Mouse (Mus musculus): ENCODE measurements at regions not wholly inside any gene's neighbourhood (a gene's known extent, or its start where the extent isn't known, plus 50 kb on each side); places are given as distances from the start of the nearest gene placed in this dataset.
A peak's percentile ranks its signal among the peaks of the same experiment; 100 is the strongest.
"Not testable (repeated sequence)": the region's sequence is repeated elsewhere in the genome, so short reads cannot be mapped to it uniquely, and the experiment has no call there.

GRCm38 (mm10) chr2:79022954-79023353 is 155.0 kb downstream of the Ube2e3 start:
- no peak for DNase-seq

GRCm38 (mm10) chr2:79025678-79026077 is 157.8 kb downstream of the Ube2e3 start:
- no peak for DNase-seq

GRCm38 (mm10) chr2:79030990-79031389 is 163.1 kb downstream of the Ube2e3 start:
- DNase-seq: peak; percentile 20

DNA sequence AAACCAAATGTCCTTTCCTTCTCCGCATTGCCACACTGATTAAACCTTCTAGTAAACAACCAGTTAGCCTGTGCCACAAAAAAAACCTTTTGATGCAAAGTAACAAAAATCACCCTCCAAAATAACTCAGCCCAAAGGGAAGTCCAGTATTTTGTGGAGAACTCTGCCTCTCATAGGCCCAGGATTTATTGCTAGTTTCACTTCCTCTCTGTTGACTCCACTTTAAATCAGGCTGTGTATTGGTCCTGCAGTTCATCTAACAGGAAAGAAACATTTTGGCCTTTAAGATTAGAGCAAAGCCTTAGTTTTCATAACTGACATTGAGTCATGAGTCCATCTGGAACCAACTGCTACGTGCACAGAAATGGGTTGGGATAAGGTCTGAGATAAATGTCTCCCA is 168.4 kb downstream of the Ube2e3 start:
- no peak for DNase-seq

- DNase-seq: no peak
Measured at GRCm38 (mm10) chr2:79038624-79039023, 170.7 kb downstream of the Ube2e3 start.

DNA sequence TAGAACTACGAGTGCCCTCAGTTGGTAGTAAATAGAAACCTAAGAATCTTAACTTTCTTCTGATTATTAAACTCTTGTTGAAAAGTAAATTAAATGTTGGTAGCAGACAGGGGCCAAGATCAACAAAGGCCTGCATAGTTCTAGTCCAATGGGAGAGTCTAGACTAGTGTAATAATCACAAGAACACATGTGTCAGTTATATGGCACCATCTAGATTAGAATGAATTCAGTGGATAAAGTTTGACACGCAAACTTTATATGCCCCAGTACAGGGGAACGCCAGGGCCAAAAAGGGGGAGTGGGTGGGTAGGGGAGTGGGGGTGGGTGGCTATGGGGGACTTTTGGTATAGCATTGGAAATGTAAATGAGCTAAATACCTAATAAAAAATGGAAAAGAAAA is 176.9 kb downstream of the Ube2e3 start:
- not testable (repeated sequence) for DNase-seq

- no peak for DNase-seq
Measured at GRCm38 (mm10) chr2:79045508-79045907, 177.6 kb downstream of the Ube2e3 start.

DNA sequence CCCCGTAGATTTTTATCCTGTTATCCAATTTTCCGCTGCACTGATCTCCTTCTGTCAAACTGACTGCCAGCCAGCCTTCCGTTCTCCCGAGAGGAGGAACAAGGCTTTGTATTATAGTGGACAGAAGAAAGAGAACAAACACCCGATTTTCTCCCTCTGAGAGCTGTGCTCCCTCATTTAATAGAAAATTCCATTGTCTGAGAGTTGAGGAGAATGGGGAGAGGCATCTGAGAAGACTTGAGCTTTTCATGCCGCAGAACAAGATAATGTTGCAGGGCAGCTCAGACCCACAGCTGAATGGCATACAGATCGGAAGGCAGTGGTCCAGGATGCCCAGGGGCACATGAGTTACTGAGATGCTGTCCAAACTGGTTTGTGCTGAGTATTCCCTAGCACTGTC is 180.1 kb downstream of the Ube2e3 start:
- no peak for DNase-seq

- no peak for DNase-seq
Measured at GRCm38 (mm10) chr2:79048777-79049537, 181.0 kb downstream of the Ube2e3 start.

DNA sequence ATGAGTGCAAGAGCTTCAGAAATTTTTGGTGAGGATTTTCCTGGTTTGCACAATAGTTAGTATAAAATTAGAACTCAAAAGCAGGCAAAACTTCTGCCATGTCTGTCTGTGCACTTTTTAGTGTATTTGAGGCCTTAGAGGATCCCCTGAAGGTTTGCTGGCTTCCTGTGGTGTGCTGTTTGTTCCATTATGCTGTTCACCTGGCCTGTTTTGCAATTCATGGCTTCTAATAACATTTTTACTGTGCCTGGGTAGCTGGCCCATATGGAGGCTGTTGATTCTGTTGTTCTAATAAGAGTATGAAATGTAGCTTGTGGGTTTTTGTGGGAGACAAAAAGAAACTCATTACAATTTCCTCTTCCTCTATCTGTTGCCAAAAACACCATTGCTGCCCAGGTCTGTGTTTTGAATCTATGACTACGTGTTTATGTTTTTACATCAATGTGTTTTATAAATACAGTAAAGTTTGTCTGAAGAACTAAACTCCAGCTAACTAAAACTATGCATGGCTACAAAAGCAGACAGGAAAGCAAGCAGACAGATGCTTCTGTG is 182.6 kb downstream of the Ube2e3 start:
- DNase-seq: no peak

GRCm38 (mm10) chr2:79052226-79052625 is 184.3 kb downstream of the Ube2e3 start:
- no peak for DNase-seq

GRCm38 (mm10) chr2:79056138-79056537 is 188.2 kb downstream of the Ube2e3 start:
- DNase-seq: no peak

DNA sequence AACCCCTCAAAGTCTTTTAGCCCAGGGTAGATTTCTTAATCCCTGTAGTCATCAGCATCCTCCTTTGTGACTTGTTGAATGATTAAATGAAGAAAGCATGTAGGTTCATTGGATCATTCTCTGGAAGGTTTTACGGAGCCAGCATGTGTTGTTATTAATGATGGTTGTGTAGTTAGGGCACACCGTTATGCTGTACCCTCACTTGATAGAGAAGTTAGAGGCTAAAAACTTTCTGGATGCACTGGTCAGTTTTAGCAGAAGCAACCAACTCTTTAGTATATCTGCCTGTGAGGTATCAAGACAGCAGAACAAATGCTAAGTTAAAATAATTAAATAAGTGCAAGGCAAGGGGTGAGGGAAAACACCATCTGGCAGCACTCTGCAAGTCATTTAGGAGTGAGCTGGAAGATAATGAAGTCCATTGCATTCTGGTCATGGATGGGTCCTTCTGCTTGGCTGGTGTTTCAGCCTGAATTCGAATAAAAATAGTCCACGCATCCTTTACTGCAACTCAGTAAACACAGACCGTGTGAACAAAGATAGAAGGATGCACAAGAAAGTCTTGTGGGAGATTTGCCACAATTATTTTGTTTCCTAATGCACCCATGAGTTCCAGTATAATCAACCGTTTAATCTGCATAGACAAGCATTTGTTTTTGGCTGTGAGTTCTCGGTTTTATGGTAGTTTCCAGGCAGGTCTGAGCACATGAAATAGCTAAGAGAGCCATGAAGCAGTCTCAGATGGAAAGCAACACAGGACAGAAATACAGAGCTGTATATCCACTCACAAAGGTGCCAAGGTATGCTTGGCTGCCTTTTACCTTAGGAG is 191.4 kb downstream of the Ube2e3 start:
- DNase-seq: no peak

GRCm38 (mm10) chr2:79059944-79060238 is 192.0 kb downstream of the Ube2e3 start:
- no peak for DNase-seq

GRCm38 (mm10) chr2:79060320-79060719 is 192.4 kb downstream of the Ube2e3 start:
- no peak for DNase-seq

- no peak for DNase-seq
Measured at GRCm38 (mm10) chr2:79061645-79062044, 193.6 kb upstream of the Itga4 start.

- peak; percentile 26 for DNase-seq
Measured at GRCm38 (mm10) chr2:79062196-79062636, 193.0 kb upstream of the Itga4 start.

- no peak for DNase-seq
Measured at GRCm38 (mm10) chr2:79063641-79064040, 191.6 kb upstream of the Itga4 start.

GRCm38 (mm10) chr2:79065321-79065720 is 189.9 kb upstream of the Itga4 start:
- DNase-seq: no peak

DNA sequence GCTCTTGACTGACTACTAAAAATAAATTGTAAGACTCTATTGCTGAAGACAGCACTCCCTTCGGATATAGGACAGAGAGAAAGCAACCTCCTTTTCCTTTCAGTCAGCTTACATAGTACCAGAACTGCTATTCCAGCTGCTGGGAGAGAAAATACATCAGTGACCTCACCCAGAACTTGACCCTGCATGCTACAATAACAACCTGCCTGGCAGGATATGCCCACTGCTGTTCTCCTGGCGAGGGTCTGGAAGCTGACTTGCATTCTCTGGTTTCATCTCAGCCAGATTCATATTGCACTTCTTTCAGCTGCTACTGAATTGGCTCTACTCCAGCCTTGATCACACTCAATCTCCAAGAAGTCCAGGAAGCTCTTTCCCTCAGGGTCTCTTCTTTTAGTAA is 179.1 kb upstream of the Itga4 start:
- no peak for DNase-seq

DNA sequence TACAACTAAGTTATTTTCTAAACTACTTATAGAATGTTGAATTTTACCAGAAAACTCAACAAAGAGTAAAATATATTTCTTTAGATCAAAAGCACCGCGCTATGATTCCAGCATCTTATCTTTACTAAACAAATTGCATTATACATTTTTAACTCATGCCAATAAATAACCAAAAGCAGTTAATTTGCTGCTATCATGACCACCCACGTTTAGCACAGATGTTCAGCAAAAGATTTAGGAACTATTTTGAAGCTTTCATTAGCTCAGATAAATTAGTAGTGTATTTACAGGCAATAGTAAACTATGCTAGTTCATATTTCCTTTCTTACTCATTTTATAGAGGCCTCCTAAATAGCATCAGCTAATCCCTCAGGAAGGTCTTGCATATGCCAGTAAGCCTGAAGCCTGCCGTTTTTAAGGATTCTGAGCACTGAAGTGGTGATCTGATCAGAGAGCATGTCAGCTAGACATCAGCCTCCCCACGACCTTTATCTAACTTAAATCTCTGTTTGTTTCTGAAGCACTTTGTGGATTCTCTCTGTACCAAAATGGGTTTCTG is 176.3 kb upstream of the Itga4 start:
- DNase-seq: no peak

DNA sequence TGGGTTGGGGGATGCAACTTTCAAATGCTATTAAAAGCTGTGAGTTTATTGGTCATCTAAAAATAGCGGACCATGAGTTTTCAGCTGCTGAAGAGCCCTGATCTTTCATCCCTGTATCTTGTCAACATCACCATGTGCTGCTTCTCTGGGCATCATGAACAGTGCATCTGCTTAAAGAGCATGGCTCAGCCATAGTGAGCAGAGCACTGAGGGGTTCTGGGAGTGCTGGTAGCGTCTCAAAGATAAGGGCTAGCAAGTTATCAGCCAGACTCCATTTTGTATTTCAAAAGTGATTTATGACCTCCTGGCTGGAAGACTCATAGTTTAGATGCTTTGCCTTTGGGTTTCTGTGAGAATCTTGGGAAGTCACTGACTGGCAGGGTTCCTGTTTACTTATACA is 173.5 kb upstream of the Itga4 start:
- no peak for DNase-seq

GRCm38 (mm10) chr2:79086280-79086679 is 168.9 kb upstream of the Itga4 start:
- DNase-seq: no peak
